Mouse (Mus musculus): Measurements from ENCODE around the gene Racgap1. TPM values are rescaled to one million over a fixed set of nuclear protein-coding genes. Genes with fewer than 3 reads are reported as not detected.
A peak's percentile ranks its signal among the peaks of the same experiment; 100 is the strongest.

Gene Racgap1
- polyA plus RNA-seq, 1 experiment from 2014 or later = 59.4 TPM

GRCm38 (mm10) chr15:99648326-99648725, 3.1 kb downstream of the Racgap1 start:
- peaks cover 77% of the 10 kb centered on the region for H3K4me1 ChIP-seq
- H3K9ac ChIP-seq (replicated peaks) = 0 out of 2 replicates have a peak overlapping the region, but pooled peaks have one; percentile 20
- peak overlapping the region; percentile 94 for H3K4me2 ChIP-seq
- peak overlapping the region; percentile 75 for H3K27ac ChIP-seq (replicated peaks)
- H3K4me3 ChIP-seq (replicated peaks) = no peak overlapping the region
- WGBS = 7% methylated on average over 4 of the region's 4 CpGs
- H3K36me3 ChIP-seq = no peaks in the 10 kb centered on the region
- H3K9me3 ChIP-seq (replicated peaks) = no peaks in the 10 kb centered on the region
- ATAC-seq (ENCODE audit: low FRiP score) = no peak
- H3K27me3 ChIP-seq (replicated peaks) = no peaks in the 10 kb centered on the region

DNA sequence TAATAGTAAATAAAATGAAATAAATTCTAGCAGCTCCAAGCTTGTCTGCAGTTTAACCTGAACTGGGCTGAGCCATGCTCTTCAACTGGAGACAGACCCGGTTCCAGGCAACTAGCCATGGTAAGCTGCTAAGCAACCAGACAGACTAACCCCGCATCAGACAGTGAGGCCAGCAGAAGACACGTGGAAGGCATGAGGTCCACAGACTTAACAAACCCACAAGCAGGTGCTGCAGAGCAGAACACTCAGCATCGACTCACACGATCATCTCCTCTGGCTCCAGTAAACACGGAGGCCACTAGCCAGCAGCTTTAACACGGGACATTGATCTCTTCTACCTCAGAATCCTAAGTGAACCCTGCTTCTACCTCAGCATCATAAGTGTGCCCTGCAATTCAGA, 6.7 kb downstream of the Racgap1 start:
- Histone ChIP-seq H3K4me3 (replicated peaks) (no peak overlapping the region), H3K4me1 (peaks cover 63% of the 10 kb centered on the region), H3K27me3 (replicated peaks) (no peaks in the 10 kb centered on the region), H3K9ac (replicated peaks) (no peak overlapping the region), H3K27ac (replicated peaks) (peak overlapping the region; percentile 62), H3K4me2 (peak overlapping the region; percentile 28), H3K9me3 (replicated peaks) (no peaks in the 10 kb centered on the region), H3K36me3 (0 out of 2 replicates have a peak, but pooled peaks cover 2% of the 10 kb centered on the region)
- ATAC-seq (ENCODE audit: low FRiP score) = no peak
- WGBS = 21% methylated on average over 7 of the region's 7 CpGs

- H3K4me3 ChIP-seq (replicated peaks) = no peak overlapping the region
- H3K36me3 ChIP-seq = 0 out of 2 replicates have a peak, but pooled peaks cover 2% of the 10 kb centered on the region
- 59% methylated on average over 10 of the region's 10 CpGs for WGBS
- H3K27ac ChIP-seq (replicated peaks) = peak overlapping the region; percentile 18; the same call in 1 of the 2 replicates
- no peak overlapping the region for H3K9ac ChIP-seq (replicated peaks)
- H3K4me1 ChIP-seq = peaks cover 53% of the 10 kb centered on the region
- no peaks in the 10 kb centered on the region for H3K27me3 ChIP-seq (replicated peaks)
- no peak overlapping the region for H3K4me2 ChIP-seq
- no peak for ATAC-seq (ENCODE audit: low FRiP score)
- H3K9me3 ChIP-seq (replicated peaks) = no peaks in the 10 kb centered on the region
These were observed 7.6 kb downstream of the Racgap1 start for GRCm38 (mm10) chr15:99643832-99644231.

- Histone ChIP-seq H3K27ac (replicated peaks) (peak overlapping the region; percentile 58), H3K4me1 (peaks cover 48% of the 10 kb centered on the region), H3K36me3 (0 out of 2 replicates have a peak, but pooled peaks cover 2% of the 10 kb centered on the region), H3K9ac (replicated peaks) (no peak overlapping the region), H3K4me2 (peak overlapping the region; percentile 22), H3K4me3 (replicated peaks) (no peak overlapping the region), H3K27me3 (replicated peaks) (no peaks in the 10 kb centered on the region), H3K9me3 (replicated peaks) (no peaks in the 10 kb centered on the region)
- ATAC-seq (ENCODE audit: low FRiP score) = no peak
- 23% methylated on average over 6 of the region's 6 CpGs for WGBS
These were observed 8.8 kb downstream of the Racgap1 start for GRCm38 (mm10) chr15:99642622-99643021.

GRCm38 (mm10) chr15:99638124-99638485, 13.4 kb downstream of the Racgap1 start:
- Histone ChIP-seq H3K4me2 (no peak overlapping the region), H3K9ac (replicated peaks) (no peak overlapping the region), H3K9me3 (replicated peaks) (no peaks in the 10 kb centered on the region), H3K4me1 (peaks cover 27% of the 10 kb centered on the region), H3K27ac (replicated peaks) (peak overlapping the region; percentile 86), H3K4me3 (replicated peaks) (no peak overlapping the region), H3K27me3 (replicated peaks) (no peaks in the 10 kb centered on the region), H3K36me3 (peaks cover 12% of the 10 kb centered on the region; the same call in 1 of the 2 replicates)
- ATAC-seq (ENCODE audit: low FRiP score) = 0 out of 2 replicates have a peak, but pooled peaks have one; percentile 51
- 53% methylated on average over 5 of the region's 5 CpGs for WGBS

DNA sequence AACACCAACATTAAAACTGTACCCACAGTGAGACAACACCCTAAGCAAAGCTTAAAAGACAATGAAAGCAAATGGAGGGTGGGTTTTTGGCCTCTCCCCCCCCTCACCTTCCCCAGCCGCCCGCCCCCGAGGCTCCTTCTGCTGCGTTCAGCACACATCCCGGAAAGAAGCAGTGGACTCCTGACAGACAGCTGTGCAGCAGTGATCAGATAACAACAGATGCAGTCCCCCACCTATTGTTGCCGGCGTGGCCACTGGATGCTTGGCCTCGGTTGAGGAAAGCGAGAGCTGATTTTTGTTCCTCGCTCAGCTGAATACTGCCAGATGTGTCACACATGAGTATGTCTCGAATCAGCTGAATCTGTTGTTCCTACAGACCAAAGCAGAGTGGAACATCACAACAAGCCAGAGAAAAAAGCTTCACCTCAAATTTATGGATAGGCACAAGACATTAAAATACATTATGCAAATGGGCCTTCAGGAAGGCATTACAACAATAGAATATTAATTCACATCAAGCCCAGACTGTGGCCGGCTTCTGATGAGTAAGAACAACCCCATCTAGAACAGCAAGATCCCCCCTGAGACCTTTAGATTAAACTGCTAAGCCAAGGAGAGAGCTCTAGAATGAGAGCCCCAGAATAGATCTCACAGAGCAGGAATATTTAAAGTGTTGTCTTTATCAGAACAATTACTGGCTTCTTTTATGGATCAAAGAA, 13.9 kb downstream of the Racgap1 start:
- ATAC-seq (ENCODE audit: low FRiP score) = peak; percentile 46; the same call in 1 of the 2 replicates
- H3K9me3 ChIP-seq (replicated peaks) = no peaks in the 10 kb centered on the region
- 27% methylated on average over 12 of the region's 12 CpGs for WGBS
- H3K4me1 ChIP-seq = peaks cover 23% of the 10 kb centered on the region
- H3K9ac ChIP-seq (replicated peaks) = peak overlapping the region; percentile 3; the same call in 1 of the 2 replicates
- no peak overlapping the region; the same call in 1 of the 2 replicates for H3K4me3 ChIP-seq (replicated peaks)
- peak overlapping the region; percentile 38 for H3K4me2 ChIP-seq
- H3K27me3 ChIP-seq (replicated peaks) = no peaks in the 10 kb centered on the region
- peaks cover 13% of the 10 kb centered on the region for H3K36me3 ChIP-seq
- H3K27ac ChIP-seq (replicated peaks) = peak overlapping the region; percentile 86

- no peak overlapping the region for H3K4me2 ChIP-seq
- H3K36me3 ChIP-seq = peaks cover 31% of the 10 kb centered on the region
- ATAC-seq (ENCODE audit: low FRiP score) = no peak
- H3K27me3 ChIP-seq (replicated peaks) = no peaks in the 10 kb centered on the region
- no peak overlapping the region for H3K27ac ChIP-seq (replicated peaks)
- no peak overlapping the region for H3K9ac ChIP-seq (replicated peaks)
- H3K9me3 ChIP-seq (replicated peaks) = no peaks in the 10 kb centered on the region
- peaks cover 21% of the 10 kb centered on the region for H3K4me1 ChIP-seq
- no peak overlapping the region for H3K4me3 ChIP-seq (replicated peaks)
- 94% methylated on average over 7 of the region's 7 CpGs for WGBS
These were observed 16.8 kb downstream of the Racgap1 start for GRCm38 (mm10) chr15:99634702-99635101.

- peaks cover 45% of the 10 kb centered on the region for H3K36me3 ChIP-seq
- no peaks in the 10 kb centered on the region for H3K9me3 ChIP-seq (replicated peaks)
- no peak overlapping the region for H3K4me2 ChIP-seq
- H3K4me3 ChIP-seq (replicated peaks) = no peak overlapping the region
- ATAC-seq (ENCODE audit: low FRiP score) = no peak
- no peak overlapping the region for H3K9ac ChIP-seq (replicated peaks)
- H3K27ac ChIP-seq (replicated peaks) = no peak overlapping the region
- H3K4me1 ChIP-seq = peaks cover 6% of the 10 kb centered on the region
- no peaks in the 10 kb centered on the region for H3K27me3 ChIP-seq (replicated peaks)
These were observed 19.8 kb downstream of the Racgap1 start for GRCm38 (mm10) chr15:99631618-99632017.

GRCm38 (mm10) chr15:99622063-99622462, 29.4 kb downstream of the Racgap1 start:
- H3K9me3 ChIP-seq (replicated peaks) = no peaks in the 10 kb centered on the region
- H3K9ac ChIP-seq (replicated peaks) = no peak overlapping the region
- no peaks in the 10 kb centered on the region for H3K27me3 ChIP-seq (replicated peaks)
- WGBS = 97% methylated on average over 10 of the region's 11 CpGs
- H3K4me1 ChIP-seq = peaks cover 10% of the 10 kb centered on the region
- no peak overlapping the region for H3K27ac ChIP-seq (replicated peaks)
- ATAC-seq (ENCODE audit: low FRiP score) = no peak
- no peak overlapping the region for H3K4me3 ChIP-seq (replicated peaks)
- peaks cover 20% of the 10 kb centered on the region for H3K36me3 ChIP-seq
- H3K4me2 ChIP-seq = no peak overlapping the region

DNA sequence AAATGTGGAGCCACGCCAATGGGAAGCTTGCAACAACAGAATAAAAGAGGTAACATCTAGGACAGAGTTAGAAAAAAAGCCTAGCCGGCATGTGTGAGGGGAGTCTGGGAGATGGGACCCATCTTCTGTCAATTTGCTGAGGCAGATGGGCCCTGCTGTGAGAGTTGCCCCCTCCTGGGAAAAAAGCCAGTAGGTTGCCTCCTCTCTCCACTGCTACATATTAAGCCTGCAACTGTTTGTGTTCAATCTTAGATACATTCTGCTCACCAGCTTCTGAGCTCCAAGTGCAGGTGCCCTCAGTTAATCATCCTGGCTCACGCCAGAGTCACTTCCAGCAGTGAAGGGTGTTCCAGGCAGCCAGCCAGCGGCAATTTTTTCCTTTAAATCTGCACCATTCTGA, 31.6 kb downstream of the Racgap1 start:
- H3K27me3 ChIP-seq (replicated peaks) = no peaks in the 10 kb centered on the region
- H3K9ac ChIP-seq (replicated peaks) = no peak overlapping the region
- peaks cover 19% of the 10 kb centered on the region for H3K4me1 ChIP-seq
- no peaks in the 10 kb centered on the region for H3K9me3 ChIP-seq (replicated peaks)
- H3K36me3 ChIP-seq = peaks cover 13% of the 10 kb centered on the region
- ATAC-seq (ENCODE audit: low FRiP score) = no peak
- H3K27ac ChIP-seq (replicated peaks) = peak overlapping the region; percentile 37; the same call in 1 of the 2 replicates
- WGBS = 38% methylated on average over 4 of the region's 4 CpGs
- H3K4me3 ChIP-seq (replicated peaks) = no peak overlapping the region
- no peak overlapping the region for H3K4me2 ChIP-seq

DNA sequence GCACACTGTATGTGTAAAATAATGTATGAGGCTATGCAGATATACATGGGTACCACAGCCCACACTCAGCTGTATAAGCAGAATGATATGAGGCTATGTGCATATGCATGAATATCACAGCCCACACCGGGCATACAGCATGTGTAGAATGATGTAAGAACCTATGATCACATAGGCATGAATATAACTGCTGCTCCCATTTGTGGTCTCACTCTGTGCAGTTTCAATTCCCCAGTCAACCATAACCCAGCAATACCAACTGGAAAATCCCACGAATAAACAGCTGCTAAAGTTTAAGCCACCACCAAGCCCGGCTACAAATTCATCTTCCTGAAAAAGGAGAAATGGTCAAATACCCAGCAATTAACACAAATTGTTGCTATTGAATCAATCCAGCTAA, 32.9 kb downstream of the Racgap1 start:
- ATAC-seq (ENCODE audit: low FRiP score) = no peak
- Histone ChIP-seq H3K9ac (replicated peaks) (no peak overlapping the region), H3K27me3 (replicated peaks) (no peaks in the 10 kb centered on the region), H3K36me3 (peaks cover 3% of the 10 kb centered on the region), H3K4me1 (peaks cover 26% of the 10 kb centered on the region), H3K4me3 (replicated peaks) (no peak overlapping the region), H3K27ac (replicated peaks) (no peak overlapping the region), H3K9me3 (replicated peaks) (no peaks in the 10 kb centered on the region), H3K4me2 (no peak overlapping the region)
- 49% methylated on average over 3 of the region's 3 CpGs for WGBS

GRCm38 (mm10) chr15:99615246-99615645, 36.2 kb downstream of the Racgap1 start:
- H3K36me3 ChIP-seq = no peaks in the 10 kb centered on the region
- no peaks in the 10 kb centered on the region for H3K9me3 ChIP-seq (replicated peaks)
- no peaks in the 10 kb centered on the region for H3K27me3 ChIP-seq (replicated peaks)
- WGBS = 56% methylated on average over 9 of the region's 9 CpGs
- peak overlapping the region; percentile 63 for H3K27ac ChIP-seq (replicated peaks)
- no peak overlapping the region; the same call in 1 of the 2 replicates for H3K4me2 ChIP-seq
- H3K4me3 ChIP-seq (replicated peaks) = no peak overlapping the region
- ATAC-seq (ENCODE audit: low FRiP score) = 0 out of 2 replicates have a peak, but pooled peaks have one; percentile 14
- H3K4me1 ChIP-seq = peaks cover 35% of the 10 kb centered on the region
- no peak overlapping the region for H3K9ac ChIP-seq (replicated peaks)

All from neural tube, embryonic 15.5 days (tissue).